10 mouse cellular contexts compared by ENCODE assay signal in genomic region chr14:76731096-76731986, GRCm38 (mm10).
DNase-seq lines count a peak whose midpoint lies in the region; ATAC-seq lines count a peak whose summit lies in the region.
"Had no signal": no experiment of that assay in that cellular context is flagged by ENCODE, and none has a peak within 500 bp of the region (broad histone marks: within the 10 kb centered on the region; RNA-seq: fewer than 3 reads in every experiment).

No protein-coding gene starts in this region.

- peak; percentile 20 for DNase-seq in ovary, adult 18-20 months (ENCODE audit: low spot score)
- no peak for DNase-seq in ovary, postnatal 10 days (ENCODE audit: low spot score)
- peak; percentile 64 to 71 for DNase-seq in heart, postnatal 14 days
- DNase-seq in skeletal muscle tissue, adult 2 months (ENCODE audit: low read depth, low spot score) = peak; percentile 14
- DNase-seq in embryo, embryonic 10 days (ENCODE audit: low spot score) = no peak
- DNase-seq: kidney, adult 11 months; right cerebral cortex, postnatal 14 days; thymus, postnatal 4 days had no signal

- no peaks in the 10 kb centered on the region for H3K27me3 ChIP-seq in forebrain, embryonic 12.5 days

- no peaks in the 10 kb centered on the region for H3K36me3 ChIP-seq in forebrain, embryonic 12.5 days (replicated peaks)

- peaks cover 12% of the 10 kb centered on the region for H3K4me1 ChIP-seq in forebrain, embryonic 12.5 days

- H3K27ac ChIP-seq in forebrain, embryonic 12.5 days = no peak overlapping the region

- ATAC-seq in granulocyte monocyte progenitor cell, adult 5-6 weeks (replicated peaks; ENCODE audit: poor library complexity, severe bottlenecking) = peak; percentile 33
- ATAC-seq in forebrain, embryonic 12.5 days (ENCODE audit: low FRiP score) = no peak

- H3K9me3 ChIP-seq in forebrain, embryonic 12.5 days = no peaks in the 10 kb centered on the region

- H3K4me3 ChIP-seq in forebrain, embryonic 12.5 days (replicated peaks) = no peak overlapping the region

- H3K4me2 ChIP-seq in forebrain, embryonic 12.5 days = no peak overlapping the region

- H3K9ac ChIP-seq in forebrain, embryonic 12.5 days = no peak overlapping the region

- 92% methylated on average over 19 of the region's 19 CpGs for whole genome bisulfite sequencing in forebrain, embryonic 12.5 days

- intact Hi-C loops in heart, postnatal 14 days (cut with DNase I) = no loop called here

Comparison
In these comparisons a context has a peak if more than half of its experiments do, and no peak if none do; other contexts are left out.
1. DNase-seq: peak in ovary, adult 18-20 months (single experiment), heart, postnatal 14 days (2 of 2) and skeletal muscle tissue, adult 2 months (single experiment); none in ovary, postnatal 10 days (single experiment) and embryo, embryonic 10 days (single experiment).